Mouse (Mus musculus) retina, embryonic 14.5 days (tissue): ENCODE data around the gene 1700029J07Rik.

Experiments used
- DNase-seq: peaks from one replicate; pipeline ENCODE4 v3.0.0-alpha.2; 2015; ENCODE audit warnings: low spot score

Gene 1700029J07Rik

GRCm38 (mm10) chr8:45975126-45975836, at the start of gene 1700029J07Rik, which contains the start of gene Ufsp2:
Gene 1700029J07Rik (minus strand): TSS chr8:45975252.
Gene Ufsp2 (plus strand): TSS chr8:45975528.
- DNase-seq: peak; percentile 99

GRCm38 (mm10) chr8:46024392-46024791, 49.3 kb upstream of the 1700029J07Rik start:
- DNase-seq: no peak

- no peak for DNase-seq
Measured at GRCm38 (mm10) chr8:46022758-46023157, 47.7 kb upstream of the 1700029J07Rik start.

GRCm38 (mm10) chr8:46022203-46022602, 47.2 kb upstream of the 1700029J07Rik start:
- no peak for DNase-seq

- peak; percentile 69 for DNase-seq
Measured at GRCm38 (mm10) chr8:46010746-46011680, 36.0 kb upstream of the 1700029J07Rik start.

GRCm38 (mm10) chr8:46010306-46010705, 35.3 kb upstream of the 1700029J07Rik start:
- DNase-seq: no peak

- no peak for DNase-seq
Measured at GRCm38 (mm10) chr8:46007050-46007672, 32.1 kb upstream of the 1700029J07Rik start.

- DNase-seq: no peak
Measured at GRCm38 (mm10) chr8:46005596-46005995, 30.5 kb upstream of the 1700029J07Rik start, which contains the start of gene Ankrd37. Gene Ankrd37 (minus strand): TSS chr8:46005707.

- DNase-seq: peak; percentile 99
Measured at GRCm38 (mm10) chr8:45999784-46000705, 25.0 kb upstream of the 1700029J07Rik start.

- peak; percentile 15 for DNase-seq
Measured at GRCm38 (mm10) chr8:45999138-45999783, 24.2 kb upstream of the 1700029J07Rik start, which contains the start of gene Lrp2bp. Gene Lrp2bp (plus strand): TSS chr8:45999303.

- DNase-seq: no peak
Measured at GRCm38 (mm10) chr8:45998228-45998627, 23.2 kb upstream of the 1700029J07Rik start.

GRCm38 (mm10) chr8:45995576-45995975, 20.5 kb upstream of the 1700029J07Rik start:
- no peak for DNase-seq

- peak; percentile 13 for DNase-seq
Measured at GRCm38 (mm10) chr8:45994111-45994510, 19.1 kb upstream of the 1700029J07Rik start.

GRCm38 (mm10) chr8:45990631-45991310, 15.7 kb upstream of the 1700029J07Rik start:
- no peak for DNase-seq

GRCm38 (mm10) chr8:45988189-45988588, 13.1 kb upstream of the 1700029J07Rik start:
- no peak for DNase-seq

- no peak for DNase-seq
Measured at GRCm38 (mm10) chr8:45986665-45987064, 11.6 kb upstream of the 1700029J07Rik start.

GRCm38 (mm10) chr8:45975837-45976468, 901 bp upstream of the 1700029J07Rik start:
- no peak for DNase-seq

- DNase-seq: peak; percentile 19
Measured at GRCm38 (mm10) chr8:45973988-45974505, 1.0 kb downstream of the 1700029J07Rik start.

- no peak for DNase-seq
Measured at GRCm38 (mm10) chr8:45970894-45971293, 4.2 kb downstream of the 1700029J07Rik start.
